Mouse (Mus musculus) MEL (cell line): ENCODE results near the gene Ccdc186.

Source experiments
- CTCF ChIP-seq, 3 experiments: IDR thresholded peaks in 2 of 3; conservative IDR thresholded peaks in 1 of 3; 2 replicates each; pipeline ENCODE4 v1.5.1; 2011 to 2012; ENCODE audit warnings: low read length in 3 of 3, low read depth in 2 of 3, mild to moderate bottlenecking in 2 of 3, improper control_type of control experiment in 1 of 3, inconsistent platforms in 1 of 3, mixed read lengths in 1 of 3, moderate library complexity in 1 of 3; ENCODE audit not compliant: control insufficient read depth in 1 of 3, insufficient read depth in 1 of 3, poor library complexity in 1 of 3, severe bottlenecking in 1 of 3
- ETS1 ChIP-seq: IDR thresholded peaks from 2 replicates; pipeline ENCODE4 v1.6.1; 2012; ENCODE audit warnings: low read depth, mild to moderate bottlenecking, inconsistent platforms, low read length, improper control_type of control experiment, moderate library complexity
- JUND ChIP-seq: IDR thresholded peaks from 2 replicates; pipeline ENCODE4 v1.6.1; 2011; ENCODE audit warnings: low read depth, mild to moderate bottlenecking, improper control_type of control experiment, low read length
- KAT2A ChIP-seq: conservative IDR thresholded peaks from 2 replicates; pipeline ENCODE4 v1.6.1; 2012; ENCODE audit warnings: low read depth, low read length, improper control_type of control experiment, inconsistent platforms
- MYC ChIP-seq: IDR thresholded peaks from 2 replicates; pipeline ENCODE4 v1.6.1; 2011; ENCODE audit warnings: low read depth, mild to moderate bottlenecking, low read length, improper control_type of control experiment, moderate library complexity
- SIN3A ChIP-seq: IDR thresholded peaks from 2 replicates; pipeline ENCODE4 v1.6.1; 2012; ENCODE audit warnings: low read length, improper control_type of control experiment, inconsistent platforms

- no peak for TF ChIP-seq SIN3A
- no peak for TF ChIP-seq CTCF (IDR thresholded peaks at IDR 0.05 in 2 of 3, conservative IDR thresholded peaks at IDR 0.05 in 1 of 3; ENCODE audit: control insufficient read depth in 1 of 3, insufficient read depth in 1 of 3, low read depth in 2 of 3, low read length in 3 of 3, poor library complexity in 1 of 3, severe bottlenecking in 1 of 3)
- TF ChIP-seq KAT2A = no peak
- no peak for TF ChIP-seq MYC
- TF ChIP-seq JUND = no peak
- TF ChIP-seq ETS1 = no peak
Measured at GRCm38 (mm10) chr19:56775893-56776718, 45.9 kb downstream of the Ccdc186 start.
